Mouse (Mus musculus): Measurements from ENCODE around the gene Clic4. TPM values are rescaled to one million over a fixed set of nuclear protein-coding genes. Genes with fewer than 3 reads are reported as not detected.

Gene Clic4
- polyA plus RNA-seq, 1 experiment, result 125 TPM

DNA sequence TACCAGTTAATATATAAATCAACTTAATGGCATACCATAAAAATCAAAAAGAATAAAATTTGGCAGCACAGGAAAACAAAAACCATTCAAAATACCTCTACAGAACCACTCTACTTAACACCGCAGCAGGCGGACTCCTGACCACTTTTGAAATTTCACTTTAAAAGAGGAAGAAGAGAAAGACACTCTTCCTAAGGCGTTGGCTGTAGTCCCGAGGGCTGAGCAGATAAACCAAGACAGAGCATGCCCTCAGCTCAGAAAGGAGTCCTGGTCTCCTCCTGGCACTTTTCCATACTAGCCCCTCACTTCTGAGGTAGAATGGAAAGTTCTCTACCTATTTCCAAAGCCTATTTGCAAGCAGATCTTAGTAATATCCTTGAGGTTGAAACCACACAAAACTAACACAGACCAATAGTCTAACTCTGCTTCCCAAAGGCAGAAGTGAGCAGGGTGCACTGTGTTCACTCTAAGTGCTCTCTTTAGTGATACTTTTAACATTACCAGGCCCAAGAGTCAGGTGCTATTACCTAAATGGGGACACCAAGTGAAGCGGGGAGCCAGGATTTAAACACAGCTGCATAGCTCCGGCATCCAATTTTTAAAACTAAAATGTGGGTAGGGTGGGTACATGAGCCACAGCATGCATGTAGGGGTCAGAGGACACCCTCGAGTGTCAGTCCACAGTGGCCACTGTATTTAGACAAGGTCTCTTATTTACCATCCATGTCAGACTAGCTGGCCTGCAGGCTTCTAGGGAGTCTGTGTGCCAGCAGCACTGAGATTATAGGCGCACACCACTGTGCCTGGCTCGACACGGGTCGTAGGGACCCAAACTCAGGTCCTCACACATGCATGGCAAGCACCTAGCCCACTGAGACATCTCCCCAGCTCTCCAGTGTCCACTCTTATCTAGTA lies 15.8 kb downstream of the Clic4 start:
- Histone ChIP-seq H3K4me3 (ENCODE audit: insufficient read depth, low read depth, low read length) (no peak overlapping the region), H3K4me1 (ENCODE audit: control insufficient read depth, insufficient read depth, insufficient read length, low read length) (peaks cover 41% of the 10 kb centered on the region), H3K27ac (replicated peaks; ENCODE audit: low read depth, low read length) (peak overlapping the region; percentile 36)

- peaks cover 41% of the 10 kb centered on the region for H3K4me1 ChIP-seq (ENCODE audit: control insufficient read depth, insufficient read depth, insufficient read length, low read length)
- peak overlapping the region; percentile 99 for H3K27ac ChIP-seq (replicated peaks; ENCODE audit: low read depth, low read length)
- H3K4me3 ChIP-seq (ENCODE audit: insufficient read depth, low read depth, low read length), result no peak overlapping the region
These were observed 17.8 kb downstream of the Clic4 start for GRCm38 (mm10) chr4:135254770-135255169.

- Histone ChIP-seq H3K27ac (replicated peaks; ENCODE audit: low read depth, low read length) (peak overlapping the region; percentile 99), H3K4me3 (ENCODE audit: insufficient read depth, low read depth, low read length) (peak overlapping the region; percentile 4; the same call in 1 of the 2 replicates), H3K4me1 (ENCODE audit: control insufficient read depth, insufficient read depth, insufficient read length, low read length) (peaks cover 41% of the 10 kb centered on the region)
These were observed 18.3 kb downstream of the Clic4 start for GRCm38 (mm10) chr4:135254321-135254720.

- H3K4me1 ChIP-seq (ENCODE audit: control insufficient read depth, insufficient read depth, insufficient read length, low read length), result peaks cover 40% of the 10 kb centered on the region
- H3K27ac ChIP-seq (replicated peaks; ENCODE audit: low read depth, low read length), result peak overlapping the region; percentile 99
- H3K4me3 ChIP-seq (ENCODE audit: insufficient read depth, low read depth, low read length), result no peak overlapping the region
These were observed 19.2 kb downstream of the Clic4 start for GRCm38 (mm10) chr4:135253239-135254039.

DNA sequence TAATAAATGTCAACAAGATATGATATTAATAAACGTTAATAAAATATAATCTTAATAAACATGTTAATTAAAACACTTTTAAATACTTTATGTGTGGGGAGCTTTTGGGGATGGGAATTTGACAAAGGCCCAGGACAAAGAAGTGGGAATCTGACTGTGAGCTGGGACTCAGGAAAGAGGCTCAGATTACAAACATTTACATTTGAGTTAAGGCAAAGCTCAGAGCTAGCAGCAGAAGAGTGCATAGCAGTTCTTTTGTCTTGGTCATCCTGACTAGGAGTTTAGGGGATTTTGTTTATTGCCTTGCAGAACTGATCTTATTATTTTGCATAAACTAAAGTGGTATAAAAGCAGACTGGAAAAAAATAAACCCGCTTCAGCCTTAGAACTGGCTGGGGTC lies 20.8 kb downstream of the Clic4 start:
- no peak overlapping the region for H3K4me3 ChIP-seq (ENCODE audit: insufficient read depth, low read depth, low read length)
- H3K27ac ChIP-seq (replicated peaks; ENCODE audit: low read depth, low read length), result no peak overlapping the region
- H3K4me1 ChIP-seq (ENCODE audit: control insufficient read depth, insufficient read depth, insufficient read length, low read length), result peaks cover 38% of the 10 kb centered on the region

- Histone ChIP-seq H3K4me1 (ENCODE audit: control insufficient read depth, insufficient read depth, insufficient read length, low read length) (peaks cover 30% of the 10 kb centered on the region), H3K4me3 (ENCODE audit: insufficient read depth, low read depth, low read length) (no peak overlapping the region), H3K27ac (replicated peaks; ENCODE audit: low read depth, low read length) (no peak overlapping the region)
These were observed 24.2 kb downstream of the Clic4 start for GRCm38 (mm10) chr4:135248250-135249018.

DNA sequence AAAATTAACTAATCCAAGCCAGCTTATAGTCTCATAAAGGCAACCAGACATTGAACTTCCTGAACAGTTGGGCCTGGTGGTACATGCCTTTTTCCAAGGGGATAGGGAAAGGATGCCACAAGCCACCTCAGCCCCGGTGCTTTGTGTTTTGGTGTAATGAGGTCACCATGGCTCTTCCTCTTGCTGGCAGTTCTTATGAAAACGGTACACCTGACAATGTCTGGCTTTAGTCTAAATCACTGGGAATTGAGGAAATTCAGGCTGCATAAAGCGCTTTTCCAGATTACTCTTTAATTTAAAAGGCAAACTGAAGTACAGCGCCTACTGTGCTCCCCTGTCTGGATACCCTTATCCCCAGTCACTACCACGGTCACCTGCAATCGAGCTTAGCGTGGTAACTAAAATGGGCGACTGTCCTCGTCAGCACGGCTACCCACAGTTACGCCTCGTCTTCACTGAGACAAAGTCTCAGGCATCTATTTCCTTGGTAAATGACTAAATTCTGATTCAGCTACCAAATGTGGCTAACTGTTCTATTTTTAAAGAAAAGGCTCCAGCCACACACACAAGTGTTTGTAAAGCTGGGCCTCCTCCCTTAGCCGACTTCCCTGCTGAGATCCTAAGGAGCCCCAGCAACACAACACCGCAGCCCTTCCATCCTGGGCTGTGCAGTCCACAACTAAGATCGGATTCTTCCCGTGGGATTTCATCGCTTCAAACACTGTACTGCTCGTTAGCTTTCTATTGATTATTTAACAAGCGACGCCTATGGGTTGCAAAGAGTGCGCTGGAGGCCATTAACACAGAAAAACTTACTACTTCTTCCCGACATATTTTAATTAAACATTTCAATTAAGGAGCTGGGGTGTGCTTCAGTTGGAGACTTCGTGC lies 25.5 kb downstream of the Clic4 start:
- peak overlapping the region; percentile 64 for H3K27ac ChIP-seq (replicated peaks; ENCODE audit: low read depth, low read length)
- peaks cover 29% of the 10 kb centered on the region for H3K4me1 ChIP-seq (ENCODE audit: control insufficient read depth, insufficient read depth, insufficient read length, low read length)

GRCm38 (mm10) chr4:135246444-135246843 lies 26.2 kb downstream of the Clic4 start:
- H3K27ac ChIP-seq (replicated peaks; ENCODE audit: low read depth, low read length), result no peak overlapping the region
- H3K4me1 ChIP-seq (ENCODE audit: control insufficient read depth, insufficient read depth, insufficient read length, low read length), result peaks cover 34% of the 10 kb centered on the region
- no peak overlapping the region for H3K4me3 ChIP-seq (ENCODE audit: insufficient read depth, low read depth, low read length)

More for the DNA sequence above, 25.5 kb downstream of the Clic4 start:
- no peak overlapping the region for H3K4me3 ChIP-seq (ENCODE audit: insufficient read depth, low read depth, low read length)

DNA sequence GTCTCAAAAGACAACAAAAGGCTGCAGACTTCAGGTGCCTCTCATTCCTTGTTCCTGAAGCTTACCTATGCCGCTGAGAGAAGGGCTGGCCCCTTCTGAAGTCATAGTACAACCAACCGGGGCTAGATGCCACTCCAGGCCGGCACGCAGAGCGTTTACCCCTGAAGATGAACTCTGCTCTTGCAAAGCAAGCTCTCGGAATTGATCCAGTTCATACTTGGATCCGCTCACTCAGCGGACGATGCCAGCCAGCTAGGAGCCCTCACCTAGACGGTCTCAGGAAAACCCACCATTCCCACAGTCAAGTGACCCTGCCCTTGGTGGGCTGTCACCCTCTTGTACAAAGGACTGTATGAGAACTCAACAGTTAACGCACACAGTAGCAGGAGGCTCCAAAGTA lies 26.8 kb downstream of the Clic4 start:
- H3K4me3 ChIP-seq (ENCODE audit: insufficient read depth, low read depth, low read length), result no peak overlapping the region
- peaks cover 38% of the 10 kb centered on the region for H3K4me1 ChIP-seq (ENCODE audit: control insufficient read depth, insufficient read depth, insufficient read length, low read length)
- H3K27ac ChIP-seq (replicated peaks; ENCODE audit: low read depth, low read length), result no peak overlapping the region

DNA sequence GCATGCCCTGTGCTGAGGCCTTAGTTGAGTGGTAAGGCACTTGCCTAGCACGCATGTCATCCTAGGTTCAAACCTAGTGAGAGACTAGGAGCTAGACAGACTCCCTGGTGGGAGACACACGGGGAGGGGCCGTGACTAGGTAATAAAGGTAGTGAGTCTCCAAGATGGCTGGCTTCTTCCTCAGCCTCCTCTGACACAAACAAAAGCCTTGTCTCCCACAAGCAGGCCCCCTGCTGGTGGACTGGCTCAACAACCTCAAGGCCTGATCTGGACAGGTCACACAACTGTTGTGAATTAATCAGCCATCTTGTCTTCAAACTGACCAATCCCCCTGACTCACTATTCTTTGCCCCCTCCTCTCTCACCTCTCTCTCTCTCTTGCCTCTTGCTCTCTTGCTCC lies 28.3 kb downstream of the Clic4 start:
- H3K27ac ChIP-seq (replicated peaks; ENCODE audit: low read depth, low read length), result no peak overlapping the region
- no peak overlapping the region for H3K4me3 ChIP-seq (ENCODE audit: insufficient read depth, low read depth, low read length)
- peaks cover 48% of the 10 kb centered on the region for H3K4me1 ChIP-seq (ENCODE audit: control insufficient read depth, insufficient read depth, insufficient read length, low read length)

DNA sequence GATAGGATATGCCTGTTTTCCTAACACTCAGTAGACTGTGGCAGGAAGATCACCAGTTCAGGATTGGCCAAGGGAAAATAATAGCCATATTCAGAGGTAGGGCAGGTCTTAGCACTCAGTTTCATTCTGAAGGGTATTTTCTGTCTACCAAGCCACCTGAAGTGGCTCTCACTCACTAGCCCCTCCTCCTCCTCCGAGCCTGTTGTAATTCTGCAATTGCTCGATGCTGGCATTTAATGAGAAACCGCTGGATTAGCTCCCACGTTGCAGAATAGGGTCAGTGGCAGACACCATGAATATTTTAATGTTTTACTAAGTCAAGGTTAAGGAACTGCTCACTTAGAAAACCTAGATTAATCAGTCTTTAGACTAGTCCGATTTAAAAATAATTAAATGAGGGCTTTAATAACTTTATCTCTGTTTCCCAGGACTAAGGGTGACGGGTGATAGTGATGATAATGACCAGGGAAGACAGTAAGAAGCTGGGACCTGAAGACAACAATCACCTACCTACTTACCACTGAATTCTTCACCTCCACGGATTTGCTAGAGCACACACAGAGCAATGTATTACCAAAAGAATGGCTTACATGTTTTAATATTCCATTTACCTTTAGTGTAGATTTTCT lies 29.6 kb downstream of the Clic4 start:
- Histone ChIP-seq H3K27ac (replicated peaks; ENCODE audit: low read depth, low read length) (0 out of 2 replicates have a peak overlapping the region, but pooled peaks have one; percentile 17), H3K4me1 (ENCODE audit: control insufficient read depth, insufficient read depth, insufficient read length, low read length) (peaks cover 51% of the 10 kb centered on the region), H3K4me3 (ENCODE audit: insufficient read depth, low read depth, low read length) (no peak overlapping the region)

GRCm38 (mm10) chr4:135242383-135242782 lies 30.2 kb downstream of the Clic4 start:
- Histone ChIP-seq H3K4me3 (ENCODE audit: insufficient read depth, low read depth, low read length) (no peak overlapping the region), H3K27ac (replicated peaks; ENCODE audit: low read depth, low read length) (peak overlapping the region; percentile 42; the same call in 1 of the 2 replicates), H3K4me1 (ENCODE audit: control insufficient read depth, insufficient read depth, insufficient read length, low read length) (peaks cover 48% of the 10 kb centered on the region)

DNA sequence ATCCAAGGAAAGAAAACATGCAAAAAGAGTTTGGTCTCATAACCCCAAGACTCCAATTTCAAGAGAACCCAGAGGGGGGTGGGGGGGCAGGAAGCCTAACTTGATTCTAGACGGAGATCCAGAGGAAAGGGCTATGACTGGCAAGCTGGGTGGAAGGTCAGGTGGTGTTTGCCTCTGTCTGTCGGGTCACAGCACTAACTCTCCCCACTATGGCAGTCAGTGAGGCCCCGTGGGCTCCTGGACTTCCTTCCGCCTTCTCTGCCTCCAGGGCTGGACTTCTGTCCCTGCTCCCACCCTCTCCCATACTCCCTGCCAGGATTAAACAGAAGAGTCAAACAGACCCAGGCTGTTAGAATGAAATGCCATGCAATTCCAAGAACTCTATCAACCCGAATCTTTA lies 30.9 kb downstream of the Clic4 start:
- H3K4me1 ChIP-seq (ENCODE audit: control insufficient read depth, insufficient read depth, insufficient read length, low read length), result peaks cover 41% of the 10 kb centered on the region
- no peak overlapping the region for H3K4me3 ChIP-seq (ENCODE audit: insufficient read depth, low read depth, low read length)
- peak overlapping the region; percentile 42 for H3K27ac ChIP-seq (replicated peaks; ENCODE audit: low read depth, low read length)

GRCm38 (mm10) chr4:135241106-135241505 lies 31.5 kb downstream of the Clic4 start:
- H3K27ac ChIP-seq (replicated peaks; ENCODE audit: low read depth, low read length), result peak overlapping the region; percentile 29; the same call in 1 of the 2 replicates

More at GRCm38 (mm10) chr4:135241106-135241505, 31.5 kb downstream of the Clic4 start:
- Histone ChIP-seq H3K4me1 (ENCODE audit: control insufficient read depth, insufficient read depth, insufficient read length, low read length) (peaks cover 38% of the 10 kb centered on the region), H3K4me3 (ENCODE audit: insufficient read depth, low read depth, low read length) (no peak overlapping the region)
